Mouse (Mus musculus) cerebellum, adult 18-20 months (tissue): Measurements from ENCODE around the gene Sema3e.

Experiments used
- DNase-seq, 2 experiments: peaks; one replicate each; pipeline ENCODE4 v3.0.0; 2021

Sema3e gene

DNA sequence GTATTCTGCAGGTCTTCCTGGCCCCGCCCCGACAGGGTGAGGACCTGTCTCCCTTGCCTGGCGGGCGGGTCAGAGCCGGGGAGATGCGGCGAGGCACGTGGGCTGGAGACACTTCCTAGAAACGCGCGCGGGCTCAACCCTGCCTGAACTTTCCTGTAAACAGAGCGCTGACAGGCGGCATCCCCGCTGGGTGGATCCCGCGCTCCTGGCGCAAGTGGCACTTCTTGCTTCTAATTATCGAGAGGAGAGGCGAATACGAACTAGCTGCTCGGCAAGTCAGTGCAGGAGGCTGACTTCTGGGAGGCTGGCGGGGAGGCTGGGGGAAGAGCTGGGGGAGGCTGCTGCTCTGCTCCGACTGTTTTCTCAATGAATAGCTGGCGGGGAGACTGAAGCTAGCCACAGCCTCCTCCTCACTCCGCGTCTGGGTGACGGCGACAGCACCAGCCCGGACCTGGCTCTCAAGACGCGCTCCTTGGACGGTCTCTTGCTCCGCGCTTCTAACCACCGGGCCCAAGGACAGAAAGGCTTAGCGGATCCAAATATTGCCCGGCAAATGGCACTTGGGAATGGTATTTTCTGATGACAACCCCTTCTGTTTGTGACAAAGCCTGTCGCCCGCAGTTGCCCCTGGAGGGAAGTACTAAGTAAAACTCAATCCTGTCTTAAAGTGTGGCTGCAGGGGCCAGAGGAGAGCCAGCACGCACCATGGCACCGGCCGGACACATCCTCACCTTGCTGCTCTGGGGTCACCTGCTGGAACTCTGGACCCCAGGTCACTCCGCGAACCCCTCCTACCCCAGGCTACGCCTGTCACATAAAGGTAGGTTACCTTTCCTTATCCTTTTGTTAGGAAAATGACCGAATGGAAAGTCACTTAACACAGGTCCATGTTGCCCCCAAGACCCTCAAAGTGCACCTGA is at the start of gene Sema3e:
Gene Sema3e (plus strand): TSS at position 72 of the 920 bp plus-strand sequence.
- peak; percentile 29 to 44 for DNase-seq

DNA sequence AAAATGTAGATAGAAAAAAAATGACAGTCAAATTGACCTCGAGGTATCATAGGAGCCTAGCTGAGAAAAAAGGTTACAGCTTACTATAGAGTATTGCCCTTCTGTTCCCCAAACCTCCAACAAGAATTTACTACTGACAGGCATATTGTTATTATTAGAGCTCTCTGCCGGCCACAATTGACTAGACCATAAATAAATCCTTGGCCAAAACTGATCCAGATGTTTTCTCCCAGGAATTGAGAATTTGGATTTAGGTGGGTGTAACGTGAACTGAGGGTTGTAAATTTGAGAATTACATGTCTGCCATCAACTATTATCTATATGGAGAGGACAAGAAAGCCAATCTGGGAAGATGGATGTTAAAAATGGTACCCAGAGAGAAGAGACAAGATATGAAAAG is 47.5 kb upstream of the Sema3e start:
- DNase-seq: no peak

GRCm38 (mm10) chr5:13979156-13979555 is 45.9 kb upstream of the Sema3e start:
- DNase-seq: no peak

DNA sequence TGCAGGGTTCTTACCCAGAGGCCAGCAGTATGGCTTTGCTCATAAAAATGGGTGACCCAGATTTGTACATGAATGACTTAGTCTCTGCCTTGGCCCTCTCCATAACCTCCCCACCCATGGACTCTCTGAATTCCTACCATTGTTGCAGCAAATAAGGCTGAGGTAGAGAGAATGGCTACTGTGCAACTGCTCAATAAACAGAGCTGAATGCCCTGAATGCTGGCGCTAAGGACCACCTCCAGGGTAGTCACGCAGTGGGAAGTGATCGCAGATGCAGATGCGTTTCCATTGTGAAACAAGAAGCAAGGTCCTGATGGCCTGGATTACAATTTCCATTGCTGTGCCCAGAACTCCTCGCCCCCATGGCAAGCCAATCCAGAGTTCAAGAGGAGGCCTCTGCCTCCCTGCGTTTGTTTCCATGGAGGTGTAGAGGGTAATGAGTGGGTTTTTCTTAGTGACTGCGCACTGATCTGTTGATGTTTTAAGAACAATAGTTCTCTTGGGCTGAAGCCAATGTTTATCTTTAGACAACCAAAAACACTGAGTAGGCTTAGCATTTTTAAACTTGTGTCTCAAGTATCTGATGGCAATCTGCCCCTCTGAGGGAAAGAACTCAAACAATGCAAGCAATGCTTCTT is 42.5 kb upstream of the Sema3e start:
- no peak for DNase-seq

DNA sequence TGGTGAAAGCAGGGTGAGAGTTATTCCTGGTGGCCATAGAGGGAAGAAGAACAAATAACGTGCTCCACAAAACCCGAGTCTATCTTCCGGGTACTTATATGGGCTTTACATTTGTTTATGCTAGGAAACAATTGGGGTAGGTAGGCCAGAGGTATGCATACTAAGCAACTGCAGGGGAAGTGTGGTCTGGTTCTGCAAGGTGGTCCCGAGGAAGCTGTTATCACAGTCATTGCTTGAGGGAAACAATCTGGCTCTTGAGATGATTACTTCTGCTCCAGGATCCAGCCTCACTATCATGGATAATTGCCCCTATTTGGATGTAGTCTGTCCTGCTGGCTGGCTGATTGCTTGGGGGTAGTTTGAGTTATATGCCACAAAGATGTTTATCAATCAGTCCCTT is 41.5 kb upstream of the Sema3e start:
- no peak for DNase-seq

GRCm38 (mm10) chr5:13985669-13986068 is 39.4 kb upstream of the Sema3e start:
- no peak for DNase-seq

DNA sequence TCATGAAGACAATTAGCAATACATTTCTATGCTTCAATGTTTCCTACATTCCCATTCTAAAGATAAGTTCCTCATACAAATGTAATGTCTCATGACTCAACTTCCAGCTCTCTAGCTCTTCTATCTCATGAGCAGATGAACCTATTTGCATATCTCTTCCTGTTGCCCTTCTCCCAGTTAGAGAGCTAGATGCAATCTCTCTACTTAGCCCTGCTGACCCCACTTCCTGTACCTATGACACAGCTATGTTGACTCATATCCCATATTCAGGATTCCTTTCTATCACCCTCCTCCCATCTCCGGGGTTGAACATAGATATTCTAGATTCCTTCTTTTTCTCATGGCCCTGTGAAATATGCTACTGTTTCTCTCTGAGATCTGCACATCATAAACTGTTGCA is 38.0 kb upstream of the Sema3e start:
- DNase-seq: no peak

DNA sequence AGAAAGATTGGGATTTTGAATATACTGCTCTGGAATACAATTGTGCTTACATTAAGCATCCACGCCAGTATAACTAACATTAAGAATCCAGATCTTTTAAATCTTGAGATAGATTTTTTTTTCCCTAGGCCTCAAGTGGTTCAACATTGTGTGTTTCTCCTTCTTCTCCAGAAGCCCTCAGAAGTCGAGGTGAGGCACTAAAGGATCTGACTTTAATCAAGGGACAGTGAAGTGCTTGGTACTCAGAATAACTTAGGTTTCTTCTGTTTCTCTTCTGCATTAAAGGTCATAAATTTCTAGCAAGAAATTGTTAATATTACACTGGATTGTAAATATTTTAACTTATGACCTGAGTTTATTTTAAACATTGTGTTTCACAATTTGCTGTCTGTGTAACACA is 37.1 kb upstream of the Sema3e start:
- no peak for DNase-seq

DNA sequence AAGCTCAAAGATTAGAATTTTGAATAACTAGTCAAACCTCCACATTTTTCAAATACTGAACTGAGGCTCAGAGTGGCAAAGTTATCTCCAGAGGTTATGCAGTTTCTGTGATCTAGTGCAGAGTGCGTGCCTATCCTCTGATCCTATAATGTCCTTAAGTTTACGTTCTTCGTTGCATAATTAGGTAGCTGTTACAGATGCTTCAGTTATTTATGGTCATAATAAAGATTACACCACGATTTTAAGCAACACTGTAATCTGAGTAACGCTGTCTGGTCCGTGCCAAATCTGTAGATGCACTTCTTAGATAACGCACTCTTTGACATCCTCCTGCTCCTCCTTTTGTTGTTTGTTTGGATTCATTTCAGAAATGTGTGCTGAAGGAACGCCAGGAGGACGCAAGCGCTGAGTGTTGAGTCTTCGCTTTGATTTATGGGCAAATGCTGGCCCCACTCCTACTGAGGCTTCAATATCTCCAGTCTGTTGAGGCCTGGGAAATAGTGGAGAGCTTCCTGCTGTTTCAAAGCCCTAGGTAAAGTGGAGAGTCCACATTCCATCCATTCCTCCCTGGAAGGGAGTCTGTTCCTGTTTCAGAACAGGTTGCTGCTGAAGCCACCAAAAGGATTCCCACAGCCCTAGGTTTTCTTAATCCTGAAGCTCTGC is 32.2 kb upstream of the Sema3e start:
- DNase-seq: no peak

- DNase-seq: no peak
These were observed 3.3 kb downstream of the Sema3e start for GRCm38 (mm10) chr5:14028341-14028740.

GRCm38 (mm10) chr5:14030796-14031195 is 5.7 kb downstream of the Sema3e start:
- no peak for DNase-seq

GRCm38 (mm10) chr5:14032056-14032455 is 7.0 kb downstream of the Sema3e start:
- DNase-seq: no peak

GRCm38 (mm10) chr5:14033302-14033701 is 8.2 kb downstream of the Sema3e start:
- DNase-seq: no peak

DNA sequence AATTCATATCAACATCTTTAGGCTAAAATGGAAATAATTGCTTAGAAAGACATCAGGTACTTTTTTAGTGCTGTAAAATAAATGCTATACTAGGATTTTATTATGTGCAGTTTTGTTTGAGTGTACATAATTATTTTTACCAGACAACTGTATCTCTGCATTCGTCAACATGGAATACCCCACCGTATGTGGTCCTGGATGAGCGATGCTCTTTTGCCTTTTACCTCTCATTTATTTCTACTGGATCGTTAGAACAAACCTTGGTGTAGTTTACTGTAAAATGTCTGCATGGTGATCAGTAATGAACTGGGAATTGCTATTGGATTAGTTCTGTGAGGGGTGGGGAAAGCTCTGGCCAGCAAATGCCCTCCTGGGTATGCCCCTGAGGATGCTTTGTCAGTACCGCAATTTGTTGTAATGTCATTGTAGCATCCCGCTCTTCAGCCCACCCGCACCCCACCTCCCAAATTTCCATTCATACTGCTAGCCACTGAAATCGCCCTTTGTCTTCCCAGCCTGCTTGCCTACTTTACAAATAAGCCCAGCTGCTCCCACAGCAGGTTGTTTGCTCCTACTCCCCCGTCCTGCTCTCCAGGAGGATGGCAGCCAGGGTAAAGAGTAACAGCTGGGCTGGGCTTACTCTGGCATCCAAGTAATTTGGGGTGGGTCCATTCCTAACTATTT is 13.9 kb downstream of the Sema3e start:
- no peak for DNase-seq

- no peak for DNase-seq
These were observed 15.1 kb downstream of the Sema3e start for GRCm38 (mm10) chr5:14040208-14040607.

- no peak for DNase-seq
These were observed 18.0 kb downstream of the Sema3e start for GRCm38 (mm10) chr5:14043116-14043515.

GRCm38 (mm10) chr5:14043983-14044382 is 18.9 kb downstream of the Sema3e start:
- DNase-seq: no peak

- DNase-seq: no peak
These were observed 23.6 kb downstream of the Sema3e start for GRCm38 (mm10) chr5:14048660-14049059.

DNA sequence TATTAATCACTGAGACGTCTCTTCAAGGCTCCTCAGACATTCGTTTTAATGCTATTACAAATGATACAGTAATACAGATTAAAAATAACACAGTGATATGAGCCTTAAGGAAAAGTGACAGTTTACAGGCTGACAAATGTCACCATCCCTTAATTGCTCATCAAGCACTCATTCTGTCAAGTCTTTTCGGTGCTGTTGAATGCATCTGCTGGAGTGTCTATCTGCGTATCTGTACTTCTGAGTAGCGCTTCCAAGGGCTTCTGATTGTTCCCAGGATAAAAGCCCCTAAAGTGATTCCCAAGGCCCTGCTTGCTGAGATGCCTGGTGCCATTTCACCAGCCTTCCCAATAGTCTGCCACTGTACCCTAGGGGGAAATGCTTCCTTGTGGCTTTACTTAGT is 29.4 kb downstream of the Sema3e start:
- DNase-seq: no peak

DNA sequence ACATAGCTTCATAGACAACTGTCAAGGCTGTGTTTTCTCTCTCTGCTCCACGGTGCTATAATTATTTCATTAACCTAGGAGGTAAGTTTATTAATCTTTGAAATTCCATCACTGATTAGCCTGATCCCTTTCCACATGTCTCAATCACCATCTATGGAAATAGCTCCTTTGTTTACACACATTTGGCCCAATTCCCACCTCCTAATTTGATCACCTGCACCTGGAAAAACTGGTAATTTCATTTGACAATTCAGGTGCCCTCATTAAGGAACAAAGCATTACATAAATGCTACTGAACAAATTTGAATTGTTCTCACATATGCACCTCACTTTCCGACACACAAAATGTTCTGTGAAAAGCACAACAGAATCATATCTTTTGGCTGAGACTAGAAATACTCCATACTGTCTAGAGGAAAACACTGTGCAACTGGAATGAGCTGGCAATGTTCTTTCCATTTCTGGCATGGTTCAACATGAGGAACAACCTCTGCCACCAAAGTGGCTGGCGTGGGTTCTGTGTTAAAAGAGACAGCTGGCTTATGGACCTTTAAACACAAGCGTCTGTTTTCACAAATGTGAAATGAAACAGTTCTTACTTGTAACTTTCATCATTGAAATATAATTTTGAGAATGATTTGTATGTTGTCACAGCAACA is 34.9 kb downstream of the Sema3e start:
- DNase-seq: no peak

DNA sequence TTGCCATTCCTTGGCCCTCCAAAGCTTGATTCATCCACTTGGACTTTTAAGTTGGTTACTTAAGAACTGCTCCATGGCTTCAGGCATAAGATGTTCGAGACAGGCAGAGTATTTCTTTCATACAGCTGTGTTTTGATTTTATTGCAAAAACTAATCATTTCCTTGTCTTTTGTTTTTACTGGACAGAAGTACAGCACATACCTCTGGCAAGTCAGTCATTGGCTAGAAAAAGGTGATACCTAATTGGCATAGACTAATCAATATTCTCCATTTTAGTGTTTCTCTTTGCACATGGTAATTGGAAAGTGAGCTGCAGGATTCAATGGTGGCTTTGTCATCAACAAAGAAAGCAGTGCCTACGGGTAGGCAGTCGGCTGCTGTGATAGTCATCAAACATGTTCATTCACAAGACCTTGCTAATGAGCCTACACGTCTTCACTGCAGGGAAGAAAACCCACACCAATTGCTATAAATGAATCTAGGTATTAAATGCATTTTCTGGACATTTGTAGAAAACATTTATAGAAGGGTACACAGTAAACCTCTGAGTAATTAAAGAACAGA is 37.9 kb downstream of the Sema3e start:
- DNase-seq: no peak

DNA sequence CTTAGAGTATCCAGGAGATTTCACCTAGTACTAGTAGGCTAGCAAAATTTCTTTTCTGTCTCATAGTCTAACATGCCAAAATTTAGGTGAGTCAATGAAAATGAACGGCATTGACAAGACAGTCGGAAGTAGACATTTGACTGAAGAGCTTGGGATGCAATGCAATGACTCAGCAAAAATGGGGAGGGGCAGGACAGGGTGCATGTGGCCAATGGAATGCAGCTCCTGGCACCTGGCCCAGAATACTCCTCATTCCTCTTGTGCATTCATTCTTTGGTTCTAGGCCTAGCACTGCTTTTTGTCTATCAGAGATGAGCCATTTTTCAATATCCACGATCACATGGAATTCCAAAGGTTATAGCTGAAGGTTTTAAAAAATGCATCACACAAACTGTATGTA is 48.1 kb downstream of the Sema3e start:
- no peak for DNase-seq
